Mouse (Mus musculus) cerebellum, postnatal 14 days (tissue): ENCODE data around the gene Mcm9.
A peak's percentile ranks its signal among the peaks of the same experiment; 100 is the strongest.

Experiments used
- DNase-seq, 2 experiments: peaks; one replicate each; pipeline ENCODE4 v3.0.0; 2021; ENCODE audit warnings: mixed read lengths in 2 of 2

Gene Mcm9

GRCm38 (mm10) chr10:53580137-53580536 is 50.1 kb downstream of the Mcm9 start:
- peak; percentile 37 to 50 for DNase-seq

- DNase-seq, result peak in 1 of 2 experiments; percentile 6
Observed at GRCm38 (mm10) chr10:53568531-53568930, 61.7 kb downstream of the Mcm9 start.

- DNase-seq, result no peak
Observed at GRCm38 (mm10) chr10:53565538-53565937, 64.7 kb downstream of the Mcm9 start.

- no peak for DNase-seq
Observed at GRCm38 (mm10) chr10:53562001-53562400, 68.2 kb downstream of the Mcm9 start.

- no peak for DNase-seq
Observed at GRCm38 (mm10) chr10:53537596-53537995, 92.6 kb downstream of the Mcm9 start.

GRCm38 (mm10) chr10:53532297-53532696 is 97.9 kb downstream of the Mcm9 start:
- DNase-seq, result no peak

GRCm38 (mm10) chr10:53527838-53528773 is 102.1 kb downstream of the Mcm9 start:
- peak; percentile 78 to 84 for DNase-seq

- DNase-seq, result no peak
Observed at GRCm38 (mm10) chr10:53527344-53527743, 102.9 kb downstream of the Mcm9 start.

- no peak for DNase-seq
Observed at GRCm38 (mm10) chr10:53526350-53526749, 103.9 kb downstream of the Mcm9 start.

- DNase-seq, result no peak
Observed at GRCm38 (mm10) chr10:53525265-53525976, 104.8 kb downstream of the Mcm9 start.

GRCm38 (mm10) chr10:53519068-53519954 is 110.9 kb downstream of the Mcm9 start:
- DNase-seq, result no peak

GRCm38 (mm10) chr10:53518599-53518913 is 111.7 kb downstream of the Mcm9 start:
- DNase-seq, result no peak

GRCm38 (mm10) chr10:53517770-53518598 is 112.3 kb downstream of the Mcm9 start:
- DNase-seq, result no peak

- no peak for DNase-seq
Observed at GRCm38 (mm10) chr10:53512491-53512890, 117.7 kb downstream of the Mcm9 start.

GRCm38 (mm10) chr10:53509158-53509773 is 121.0 kb downstream of the Mcm9 start:
- DNase-seq, result peak; percentile 77 to 79

GRCm38 (mm10) chr10:53508676-53509075 is 121.6 kb downstream of the Mcm9 start:
- no peak for DNase-seq

- DNase-seq, result no peak
Observed at GRCm38 (mm10) chr10:53505526-53505925, 124.7 kb downstream of the Mcm9 start.

- no peak for DNase-seq
Observed at GRCm38 (mm10) chr10:53505069-53505468, 125.2 kb downstream of the Mcm9 start.

GRCm38 (mm10) chr10:53502875-53503816 is 127.1 kb downstream of the Mcm9 start:
- DNase-seq, result peak; percentile 50 to 57

GRCm38 (mm10) chr10:53502471-53502870 is 127.8 kb downstream of the Mcm9 start:
- DNase-seq, result no peak
